Mouse (Mus musculus) stomach, postnatal 0 days (tissue): ENCODE measurements around the gene Rdx.

ENCODE experiments used
- CTCF ChIP-seq: IDR thresholded peaks from 2 replicates; pipeline ENCODE4 v1.5.1; 2016; ENCODE audit warnings: antibody characterized with exemption, low read depth, mild to moderate bottlenecking, moderate library complexity
- EP300 ChIP-seq: optimal IDR thresholded peaks from 2 replicates; pipeline ENCODE3; 2016; ENCODE audit warnings: antibody characterized with exemption

GRCm38 (mm10) chr9:52103448-52104224 lies 56.7 kb downstream of the Rdx start:
- no peak for TF ChIP-seq CTCF
- TF ChIP-seq EP300 = no peak
